Mouse (Mus musculus) brain, embryonic 14.5 days (tissue): ENCODE results near the gene Tmprss9.

Experiments used
- CTCF ChIP-seq: fragments of 200-500 bp; IDR thresholded peaks from 2 replicates; pipeline ENCODE4 v1.5.1; 2012; ENCODE audit warnings: inconsistent platforms, mild to moderate bottlenecking, moderate library complexity, borderline replicate concordance; ENCODE audit not compliant: insufficient read depth, insufficient read length; ENCODE audit errors: extremely low read depth
- POLR2A ChIP-seq: fragments of 200-500 bp; IDR thresholded peaks from 2 replicates; pipeline ENCODE4 v1.6.1; 2012; ENCODE audit warnings: mild to moderate bottlenecking, inconsistent platforms, borderline replicate concordance; ENCODE audit not compliant: poor library complexity, insufficient read depth, insufficient read length, severe bottlenecking; ENCODE audit errors: extremely low read depth

DNA sequence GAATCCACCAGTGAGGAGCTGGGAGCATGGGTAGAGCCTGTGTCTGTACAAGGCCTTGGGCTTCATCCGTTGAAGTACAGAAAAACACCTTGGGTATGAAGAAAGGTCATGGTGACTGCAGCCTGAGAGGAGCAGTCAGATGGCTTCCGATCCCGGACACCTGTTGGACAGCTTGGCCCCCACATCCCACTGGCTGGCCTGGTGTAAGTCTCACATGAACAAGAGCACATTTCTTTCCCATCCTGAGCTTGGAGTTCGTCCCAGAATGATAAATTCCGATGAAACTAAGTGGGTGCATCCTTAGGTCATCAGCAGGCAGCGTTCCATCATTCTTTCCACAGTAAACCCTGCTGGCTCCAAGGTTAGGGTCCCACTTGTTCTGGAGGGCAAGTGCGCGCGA lies 72.1 kb downstream of the Tmprss9 start:
- TF ChIP-seq CTCF: no peak
- TF ChIP-seq POLR2A: no peak
